Mouse (Mus musculus) megakaryocyte, adult 5-6 weeks (primary cell): ENCODE measurements around the gene Mrps5. TPM values are rescaled to one million over a fixed set of nuclear protein-coding genes. Genes with fewer than 3 reads are reported as not detected.

Experiments
- total RNA-seq, 2 experiments: library from RNA; stranded (forward) in 1 of 2; stranded (reverse) in 1 of 2; fragments of 153-499, 151-499 nt in 1 of 2; fragments of 221-1000, 200-1000 nt in 1 of 2; gene quantifications; 2 replicates each; pipeline versions ENCODE4 v1.2.3 to v1.2.4; 2015 to 2017

The Mrps5 gene
- total RNA-seq, 2 experiments from 2014 or later, result 15.7 to 42.3 TPM

Other genes starting within 250 kb of the Mrps5 start
- 0.18 TPM in 1 of 2 replicates, not detected in the other for gene Astl, start 248.6 kb upstream of the Mrps5 start, total RNA-seq (2015)
- gene Astl, start 248.6 kb upstream of the Mrps5 start, total RNA-seq (2017), result 0.07 TPM in 1 of 2 replicates, not detected in the other
- gene Adra2b, start 224.0 kb upstream of the Mrps5 start, total RNA-seq (2015), result not detected in 2 replicates
- not detected in 2 replicates for gene Adra2b, start 224.0 kb upstream of the Mrps5 start, total RNA-seq (2017)
- not detected in 2 replicates for gene Gpat2, start 162.0 kb upstream of the Mrps5 start, total RNA-seq (2015)
- gene Gpat2, start 162.0 kb upstream of the Mrps5 start, total RNA-seq (2017), result not detected in 2 replicates
- 9.9 and 16.8 TPM in 2 replicates for gene Fahd2a, start 142.7 kb upstream of the Mrps5 start, total RNA-seq (2015)
- gene Fahd2a, start 142.7 kb upstream of the Mrps5 start, total RNA-seq (2017), result 6.4 and 9.7 TPM in 2 replicates
- 3.5 and 3.6 TPM in 2 replicates for gene Kcnip3, start 65.1 kb upstream of the Mrps5 start, total RNA-seq (2015)
- 0.62 and 2.2 TPM in 2 replicates for gene Kcnip3, start 65.1 kb upstream of the Mrps5 start, total RNA-seq (2017)
- not detected in 2 replicates for gene Prom2, start 45.8 kb upstream of the Mrps5 start, total RNA-seq (2015)
- gene Prom2, start 45.8 kb upstream of the Mrps5 start, total RNA-seq (2017), result 0.12 TPM in 1 of 2 replicates, not detected in the other
- 1.1 TPM in 2 replicates for gene Zfp661, start 128 bp upstream of the Mrps5 start, total RNA-seq (2015)
- gene Zfp661, start 128 bp upstream of the Mrps5 start, total RNA-seq (2017), result 1.1 and 2.1 TPM in 2 replicates
- 0.11 TPM in 1 of 2 replicates, not detected in the other for gene Mal, start 69.5 kb downstream of the Mrps5 start, total RNA-seq (2015)
- not detected in 2 replicates for gene Mal, start 69.5 kb downstream of the Mrps5 start, total RNA-seq (2017)
- gene Mall, start 142.7 kb downstream of the Mrps5 start, total RNA-seq (2015), result not detected in 2 replicates
- not detected in 2 replicates for gene Mall, start 142.7 kb downstream of the Mrps5 start, total RNA-seq (2017)
- gene Nphp1, start 201.7 kb downstream of the Mrps5 start, total RNA-seq (2015), result 0.84 and 2.1 TPM in 2 replicates
- gene Nphp1, start 201.7 kb downstream of the Mrps5 start, total RNA-seq (2017), result 0.24 and 1.7 TPM in 2 replicates
- 8.0 and 9.0 TPM in 2 replicates for gene Mtln, start 205.3 kb downstream of the Mrps5 start, total RNA-seq (2015)
- gene Mtln, start 205.3 kb downstream of the Mrps5 start, total RNA-seq (2017), result 11.8 and 28.5 TPM in 2 replicates
- gene Bub1, start 244.6 kb downstream of the Mrps5 start, total RNA-seq (2015), result 52.6 and 56.4 TPM in 2 replicates
- 52.9 and 55.4 TPM in 2 replicates for gene Bub1, start 244.6 kb downstream of the Mrps5 start, total RNA-seq (2017)